Mouse (Mus musculus) stomach, embryonic 14.5 days (tissue): ENCODE measurements around the gene Dppa3. TPM values are rescaled to one million over a fixed set of nuclear protein-coding genes. Genes with fewer than 3 reads are reported as not detected.

ENCODE experiments used
- ATAC-seq: fragments of 200-750 bp; cut with Nextera tagmentation; 2 replicates; pipeline ENCODE4 v1.8.0; 2017; ENCODE audit warnings: low read depth, moderate TSS enrichment; ENCODE audit not compliant: insufficient number of reproducible peaks, insufficient read depth, low FRiP score
- H3K27ac ChIP-seq: fragments of 300-500 bp; sonication (generic); 2 replicates; pipeline ENCODE4 v1.5.1; 2014; ENCODE audit warnings: mild to moderate bottlenecking, low read length, moderate library complexity, mixed read lengths
- H3K27me3 ChIP-seq: fragments of 300-500 bp; sonication (generic); 2 replicates; pipeline ENCODE4 v1.6.1; 2014; ENCODE audit warnings: low read length, control low read depth, mixed read lengths; ENCODE audit not compliant: control insufficient read depth, insufficient read depth
- H3K36me3 ChIP-seq: fragments of 300-500 bp; sonication (generic); 2 replicates; pipeline ENCODE4 v1.6.1; 2014; ENCODE audit warnings: mild to moderate bottlenecking, control low read depth, low read length, moderate library complexity, mixed read lengths; ENCODE audit not compliant: control insufficient read depth, insufficient read depth
- H3K4me1 ChIP-seq: fragments of 300-500 bp; sonication (generic); 2 replicates; pipeline ENCODE4 v1.6.1; 2014; ENCODE audit warnings: low read length, control low read depth, mixed read lengths; ENCODE audit not compliant: control insufficient read depth, insufficient read depth
- H3K4me2 ChIP-seq: fragments of 300-500 bp; sonication (generic); replicated peaks from 2 replicates; pipeline ENCODE4 v1.6.1; 2014; ENCODE audit warnings: low read depth, low read length, control low read depth
- H3K4me3 ChIP-seq: fragments of 300-500 bp; sonication (generic); 2 replicates; pipeline ENCODE4 v1.5.1; 2014; ENCODE audit warnings: low read depth, low read length, control low read depth
- H3K9ac ChIP-seq: fragments of 300-500 bp; sonication (generic); replicated peaks from 2 replicates; pipeline ENCODE4 v1.6.1; 2014; ENCODE audit warnings: low read depth, mild to moderate bottlenecking, control low read depth, low read length, moderate library complexity, mixed read lengths
- H3K9me3 ChIP-seq: fragments of 300-500 bp; sonication (generic); 2 replicates; pipeline ENCODE4 v1.6.1; 2016; ENCODE audit warnings: low read depth, low read length, control low read depth; ENCODE audit not compliant: control insufficient read depth
- WGBS: fragments of 180-500 bp; shearing (Covaris S2); extraction: QIAGEN DNeasy Blood & Tissue Kit; methylation state at CpG from one replicate; pipeline ENCODE4 v1.1.7; 2014; 5-methylcytosine and 5-hydroxymethylcytosine counted together
- polyA plus RNA-seq: library from polyadenylated mRNA; unstranded; fragments of >200 nt; fragmentation: Nextera tagmentation; extraction: Ambion mirVana; gene quantifications from 2 replicates; pipeline ENCODE4 v1.2.1, GENCODE M21; 2014

The Dppa3 gene
- not detected in 2 replicates for polyA plus RNA-seq

DNA sequence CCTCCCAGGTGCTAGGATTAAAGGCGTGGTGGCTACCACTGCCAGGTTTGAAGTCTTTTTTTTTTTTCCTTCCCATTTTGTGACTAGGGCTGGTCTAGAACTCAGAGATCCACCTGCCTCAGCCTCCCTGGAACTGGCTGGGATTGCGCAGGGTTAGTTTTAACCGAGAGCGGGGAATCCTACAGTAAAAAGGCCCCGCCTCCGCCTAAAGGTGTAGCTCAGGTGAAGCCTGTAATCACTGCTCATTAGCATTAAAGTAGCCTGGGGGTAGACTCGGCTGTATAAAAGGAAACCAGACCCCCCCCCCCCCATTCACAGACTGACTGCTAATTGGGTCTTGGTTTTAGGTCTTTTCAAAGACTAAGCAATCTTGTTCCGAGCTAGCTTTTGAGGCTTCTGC is at the start of gene Dppa3:
TSS of gene Dppa3 (plus strand) at position 301 of the 400 bp plus-strand sequence.
- H3K4me1 ChIP-seq, result no peaks in the 10 kb centered on the region
- H3K9ac ChIP-seq, result no peak within 1 kb of the TSS
- H3K36me3 ChIP-seq, result no peaks in the 10 kb centered on the region
- no peak within 1 kb of the TSS for H3K27ac ChIP-seq
- no peak for ATAC-seq
- no peaks in the 10 kb centered on the region for H3K9me3 ChIP-seq
- no peaks in the 10 kb centered on the region for H3K27me3 ChIP-seq
- H3K4me3 ChIP-seq, result no peak within 1 kb of the TSS
- 90% methylated on average over 8 of the region's 8 CpGs for WGBS
- H3K4me2 ChIP-seq, result no peak within 1 kb of the TSS

- Histone ChIP-seq H3K9me3 (no peaks in the 10 kb centered on the region), H3K9ac (no peak overlapping the region), H3K4me1 (no peaks in the 10 kb centered on the region), H3K27me3 (no peaks in the 10 kb centered on the region), H3K36me3 (no peaks in the 10 kb centered on the region), H3K27ac (no peak overlapping the region), H3K4me2 (no peak overlapping the region), H3K4me3 (no peak overlapping the region)
- WGBS, result 88% methylated on average over 3 of the region's 3 CpGs
- no peak for ATAC-seq
Observed at GRCm38 (mm10) chr6:122577030-122577429, 49.2 kb upstream of the Dppa3 start.

GRCm38 (mm10) chr6:122579086-122579485 is 47.1 kb upstream of the Dppa3 start:
- Histone ChIP-seq H3K4me2 (no peak overlapping the region), H3K27ac (no peak overlapping the region), H3K4me3 (no peak overlapping the region), H3K9me3 (no peaks in the 10 kb centered on the region), H3K4me1 (no peaks in the 10 kb centered on the region), H3K36me3 (no peaks in the 10 kb centered on the region), H3K9ac (no peak overlapping the region), H3K27me3 (no peaks in the 10 kb centered on the region)
- 88% methylated on average over 1 of the region's 1 CpGs for WGBS
- ATAC-seq, result no peak

DNA sequence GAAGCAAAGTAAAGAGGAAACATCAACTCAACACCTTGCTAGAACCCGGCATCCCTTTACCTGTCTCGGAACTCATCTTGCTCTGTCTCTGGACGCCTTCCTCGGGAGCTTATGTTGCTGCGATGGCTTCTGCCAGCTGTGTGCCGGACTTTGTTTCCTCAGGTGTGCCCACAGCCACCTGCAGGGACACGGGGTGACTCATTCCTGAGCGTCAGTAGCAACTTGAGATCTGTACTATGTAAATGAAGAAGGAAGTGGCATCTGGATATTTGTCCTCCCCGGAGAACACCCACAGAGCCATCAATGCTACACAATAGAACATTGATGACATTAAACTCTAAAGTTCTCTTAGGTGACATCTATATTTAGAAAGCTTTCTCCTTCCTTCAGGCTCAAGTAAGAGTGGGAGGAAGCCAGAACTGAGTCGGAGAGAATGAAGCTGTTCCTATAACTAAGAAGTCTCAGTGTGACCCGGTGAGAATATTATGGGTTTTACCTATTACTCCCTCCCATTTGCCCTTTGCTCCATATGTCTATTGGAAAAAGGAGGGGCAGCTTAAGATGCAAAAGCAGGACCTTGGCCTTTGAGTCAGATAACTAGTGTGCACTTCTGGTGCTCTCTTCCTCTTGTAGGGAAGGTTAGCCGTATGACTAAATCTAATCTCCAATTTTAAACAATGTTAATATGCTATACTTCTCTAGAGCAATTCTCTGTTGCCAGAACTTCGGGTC is 35.0 kb upstream of the Dppa3 start:
- WGBS, result 77% methylated on average over 13 of the region's 13 CpGs
- H3K4me1 ChIP-seq, result no peaks in the 10 kb centered on the region
- H3K4me2 ChIP-seq, result no peak overlapping the region
- no peaks in the 10 kb centered on the region for H3K27me3 ChIP-seq
- H3K36me3 ChIP-seq, result no peaks in the 10 kb centered on the region
- no peak for ATAC-seq
- no peak overlapping the region for H3K9ac ChIP-seq
- H3K4me3 ChIP-seq, result no peak overlapping the region
- no peaks in the 10 kb centered on the region for H3K9me3 ChIP-seq
- H3K27ac ChIP-seq, result no peak overlapping the region

- Histone ChIP-seq H3K4me2 (no peak overlapping the region), H3K27ac (no peak overlapping the region), H3K9ac (no peak overlapping the region), H3K4me3 (no peak overlapping the region), H3K36me3 (no peaks in the 10 kb centered on the region), H3K4me1 (no peaks in the 10 kb centered on the region), H3K9me3 (no peaks in the 10 kb centered on the region), H3K27me3 (no peaks in the 10 kb centered on the region)
- WGBS, result 91% methylated on average over 2 of the region's 2 CpGs
- ATAC-seq, result no peak
Observed at GRCm38 (mm10) chr6:122592905-122593304, 33.3 kb upstream of the Dppa3 start.

GRCm38 (mm10) chr6:122595637-122596036 is 30.6 kb upstream of the Dppa3 start:
- H3K9ac ChIP-seq, result no peak overlapping the region
- H3K9me3 ChIP-seq, result no peaks in the 10 kb centered on the region
- WGBS, result 27% methylated on average over 7 of the region's 7 CpGs
- H3K4me3 ChIP-seq, result no peak overlapping the region
- no peak for ATAC-seq
- H3K4me2 ChIP-seq, result no peak overlapping the region
- H3K4me1 ChIP-seq, result no peaks in the 10 kb centered on the region
- no peaks in the 10 kb centered on the region for H3K27me3 ChIP-seq
- H3K27ac ChIP-seq, result no peak overlapping the region
- no peaks in the 10 kb centered on the region for H3K36me3 ChIP-seq

- no peaks in the 10 kb centered on the region for H3K4me1 ChIP-seq
- no peak overlapping the region for H3K9ac ChIP-seq
- no peaks in the 10 kb centered on the region for H3K36me3 ChIP-seq
- H3K4me3 ChIP-seq, result no peak overlapping the region
- no peak overlapping the region for H3K27ac ChIP-seq
- no peak for ATAC-seq
- WGBS, result 70% methylated on average over 7 of the region's 7 CpGs
- no peak overlapping the region for H3K4me2 ChIP-seq
- H3K9me3 ChIP-seq, result no peaks in the 10 kb centered on the region
- H3K27me3 ChIP-seq, result no peaks in the 10 kb centered on the region
Observed at GRCm38 (mm10) chr6:122596608-122597007, 29.6 kb upstream of the Dppa3 start.

DNA sequence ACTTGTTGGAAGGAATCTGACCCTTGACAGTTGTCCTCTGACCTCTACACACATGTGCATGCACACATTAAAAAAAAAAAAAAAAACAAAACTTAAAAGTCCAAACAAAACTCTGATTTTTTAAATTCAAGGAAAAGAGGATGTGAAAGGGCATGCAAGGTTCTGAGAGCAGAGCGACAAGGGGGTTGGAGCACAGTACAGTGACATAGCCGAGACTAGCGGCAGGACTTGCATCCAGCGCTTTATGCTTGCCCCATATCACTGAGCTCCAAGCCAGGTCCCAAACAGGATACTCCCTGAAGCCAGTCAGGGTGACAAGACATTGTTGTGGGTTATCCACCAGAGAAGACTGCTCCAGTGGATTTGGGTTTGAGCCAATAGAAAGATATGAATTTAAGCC is 28.2 kb upstream of the Dppa3 start:
- H3K4me1 ChIP-seq, result no peaks in the 10 kb centered on the region
- no peaks in the 10 kb centered on the region for H3K36me3 ChIP-seq
- ATAC-seq, result no peak
- no peak overlapping the region for H3K27ac ChIP-seq
- 93% methylated on average over 4 of the region's 4 CpGs for WGBS
- no peak overlapping the region for H3K9ac ChIP-seq
- no peaks in the 10 kb centered on the region for H3K27me3 ChIP-seq
- no peak overlapping the region for H3K4me3 ChIP-seq
- no peak overlapping the region for H3K4me2 ChIP-seq
- no peaks in the 10 kb centered on the region for H3K9me3 ChIP-seq

DNA sequence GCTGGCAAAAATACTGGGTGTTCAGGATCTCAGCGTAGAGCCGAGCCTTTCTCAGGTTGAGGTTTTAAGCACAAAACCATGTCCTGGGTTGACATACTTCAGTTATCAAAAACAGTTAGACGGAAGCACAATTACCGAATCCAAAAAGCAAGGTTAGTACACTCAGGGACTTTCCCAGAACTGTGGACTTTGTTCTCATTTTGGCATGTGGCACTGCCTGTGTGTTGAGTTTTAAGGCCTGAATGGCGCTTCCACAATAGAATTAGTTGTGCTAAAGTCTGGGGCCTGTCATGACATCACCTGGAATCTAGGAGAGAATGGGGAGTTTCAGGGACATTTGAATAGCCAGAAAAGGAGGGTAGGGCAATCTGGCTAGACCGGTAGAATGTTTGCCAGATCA is 27.8 kb upstream of the Dppa3 start:
- H3K27ac ChIP-seq, result no peak overlapping the region
- H3K27me3 ChIP-seq, result no peaks in the 10 kb centered on the region
- no peak for ATAC-seq
- no peaks in the 10 kb centered on the region for H3K36me3 ChIP-seq
- H3K9ac ChIP-seq, result no peak overlapping the region
- H3K4me1 ChIP-seq, result no peaks in the 10 kb centered on the region
- no peaks in the 10 kb centered on the region for H3K9me3 ChIP-seq
- H3K4me3 ChIP-seq, result no peak overlapping the region
- WGBS, result 88% methylated on average over 6 of the region's 6 CpGs
- no peak overlapping the region for H3K4me2 ChIP-seq
